Mouse (Mus musculus) thymus, postnatal 0 days (tissue): ENCODE results near the gene Aplnr. TPM values are rescaled to one million over a fixed set of nuclear protein-coding genes. Genes with fewer than 3 reads are reported as not detected.

Source experiments
- DNase-seq: peaks from one replicate; pipeline ENCODE4 v3.0.0-alpha.2; 2015; ENCODE audit warnings: low spot score
- polyA plus RNA-seq: library from polyadenylated mRNA; unstranded; fragments of >200 nt; fragmentation: Nextera tagmentation; extraction: Ambion mirVana; gene quantifications from 2 replicates; pipeline ENCODE4 v1.2.1, GENCODE M21; 2015

Aplnr gene
- polyA plus RNA-seq, result 19.6 and 19.9 TPM in 2 replicates

DNA sequence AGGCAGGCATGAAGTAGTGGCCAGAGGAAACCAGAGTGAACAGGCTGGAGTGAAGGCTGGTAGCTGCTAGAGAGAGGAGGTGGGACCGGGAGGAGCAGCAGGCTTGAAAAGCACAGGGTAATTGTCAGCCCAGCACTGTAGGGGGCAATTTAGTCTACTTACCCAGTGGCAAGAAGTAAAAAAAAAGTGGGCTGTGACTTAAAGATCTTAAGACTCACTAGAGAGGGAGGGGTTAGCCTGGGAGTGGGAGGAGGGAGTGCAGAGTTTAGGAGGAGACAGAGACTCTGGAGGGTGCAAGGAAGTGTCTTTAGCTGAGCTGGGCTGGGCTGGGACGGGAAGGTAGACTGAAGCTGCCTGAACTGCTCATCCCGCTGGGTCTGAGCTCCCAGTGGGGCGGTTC lies at the start of gene Aplnr:
TSS of gene Aplnr (plus strand) at position 137 of the 400 bp plus-strand sequence.
- no peak for DNase-seq

DNA sequence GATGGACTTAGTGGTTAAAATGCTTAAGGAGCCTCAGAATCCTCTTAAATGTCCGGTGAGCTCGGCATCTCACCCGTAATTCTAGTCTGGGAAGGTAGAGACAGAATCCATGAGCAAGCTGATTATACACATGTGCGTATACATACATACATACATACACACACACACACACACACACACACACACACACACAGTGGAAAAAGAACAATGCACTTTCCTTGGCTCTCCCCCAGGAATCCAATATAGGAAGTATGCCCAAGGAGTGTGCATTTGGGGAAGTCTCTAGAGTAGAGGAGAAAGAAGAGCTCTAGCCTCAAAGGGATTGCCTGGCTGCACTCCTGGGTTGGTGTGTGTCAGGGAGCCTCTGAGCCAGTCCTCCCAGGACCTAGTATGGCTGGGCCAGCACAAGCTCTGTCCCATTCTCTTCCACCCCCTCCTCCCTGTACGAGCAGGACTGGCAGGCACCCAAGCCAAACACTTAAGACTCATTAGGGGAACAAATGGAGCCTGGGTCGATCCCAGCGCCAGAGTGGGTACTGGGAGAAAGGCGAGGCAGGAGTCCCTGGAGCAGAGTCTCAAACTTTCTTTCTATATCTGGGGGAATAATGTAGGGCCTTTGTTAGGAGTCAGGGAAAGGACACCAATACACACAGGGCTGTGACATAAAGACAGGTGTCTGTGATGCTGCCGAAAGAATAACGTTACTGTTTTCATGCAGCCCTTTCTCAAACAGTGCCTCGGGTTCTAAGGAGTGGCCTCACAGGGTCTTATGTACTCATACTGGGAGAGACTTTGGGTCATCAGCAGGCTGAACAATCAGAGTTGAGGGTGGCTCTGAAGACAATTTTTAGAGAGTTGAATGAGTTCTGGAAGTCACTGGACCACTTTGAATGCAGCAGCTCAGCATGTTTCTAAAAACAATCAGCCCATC lies 47.0 kb upstream of the Aplnr start:
- no peak for DNase-seq

DNA sequence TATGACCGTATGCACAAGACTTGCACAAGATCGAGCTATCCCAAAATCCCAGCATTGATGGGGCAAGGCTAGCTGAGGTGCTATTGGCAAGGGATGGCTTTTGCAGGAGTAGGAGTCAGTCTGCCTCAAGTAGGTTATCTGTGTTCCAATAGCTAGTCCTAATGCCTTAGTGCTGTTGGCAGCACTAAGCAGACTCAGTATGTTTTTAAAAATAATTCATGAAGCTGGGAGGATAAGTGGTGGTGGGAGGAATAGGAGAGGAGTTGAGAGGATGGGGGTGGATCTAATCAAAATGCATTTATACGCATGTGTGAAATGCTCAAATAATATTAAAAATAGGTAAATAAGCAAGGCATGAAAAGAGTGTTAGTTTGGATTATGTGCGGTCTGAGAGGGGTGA lies 44.7 kb upstream of the Aplnr start:
- no peak for DNase-seq

DNA sequence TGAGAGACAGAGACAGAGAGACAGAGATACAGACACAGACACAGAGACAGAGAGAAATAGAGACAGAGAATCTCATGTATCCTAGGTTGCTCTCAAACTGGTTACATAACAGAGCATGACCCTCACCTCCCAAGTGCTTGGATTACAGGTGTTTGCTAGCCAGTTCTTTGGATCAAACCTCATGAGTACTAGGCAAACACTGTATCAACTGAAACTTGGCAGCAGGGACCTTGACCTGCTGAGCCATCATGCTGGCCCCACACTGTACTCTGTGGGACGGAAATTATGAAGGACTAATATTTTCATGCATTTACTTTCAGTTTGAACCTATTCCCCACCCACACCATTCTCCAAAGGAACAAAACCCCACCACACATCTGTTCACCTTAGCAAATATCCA lies 42.6 kb upstream of the Aplnr start:
- DNase-seq, result no peak

DNA sequence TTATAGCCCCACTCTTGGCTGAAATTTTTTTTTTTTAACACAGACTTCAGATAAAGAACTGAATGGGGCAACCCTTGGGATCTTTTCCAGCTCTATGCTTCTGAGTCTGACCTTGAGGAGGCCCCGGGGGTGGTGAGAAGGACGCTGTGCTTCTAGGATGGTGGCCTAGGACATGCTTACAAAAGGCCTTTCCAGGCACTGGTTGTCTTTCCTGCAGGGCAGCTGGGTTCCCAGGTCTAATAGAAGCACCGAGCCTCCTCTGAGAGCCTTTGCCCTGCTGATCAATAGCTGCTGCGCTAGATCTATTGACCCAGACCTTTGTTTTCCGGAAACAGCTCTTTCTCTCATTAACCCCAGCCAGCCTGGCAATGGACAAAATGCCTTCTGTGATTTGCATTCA lies 40.1 kb upstream of the Aplnr start:
- DNase-seq, result no peak

DNA sequence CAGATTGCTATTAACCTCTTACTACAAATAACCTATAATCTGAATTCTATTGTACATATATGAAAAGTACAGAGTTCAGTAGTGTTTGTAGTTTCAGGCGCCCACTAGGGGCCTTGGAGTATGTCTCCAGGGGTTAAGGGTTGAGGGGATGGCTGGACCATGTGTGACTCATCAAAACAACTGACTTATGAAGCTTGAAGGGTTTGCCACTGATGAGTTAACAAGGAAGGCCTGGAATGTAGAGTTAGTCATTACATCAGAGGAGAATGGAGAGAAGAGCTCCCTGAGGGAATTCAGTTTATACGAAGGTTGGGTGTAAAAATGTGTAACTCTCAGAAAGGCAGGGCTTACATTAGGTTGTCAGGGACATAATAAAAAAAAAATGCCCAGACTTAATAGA lies 38.0 kb upstream of the Aplnr start:
- DNase-seq, result no peak

DNA sequence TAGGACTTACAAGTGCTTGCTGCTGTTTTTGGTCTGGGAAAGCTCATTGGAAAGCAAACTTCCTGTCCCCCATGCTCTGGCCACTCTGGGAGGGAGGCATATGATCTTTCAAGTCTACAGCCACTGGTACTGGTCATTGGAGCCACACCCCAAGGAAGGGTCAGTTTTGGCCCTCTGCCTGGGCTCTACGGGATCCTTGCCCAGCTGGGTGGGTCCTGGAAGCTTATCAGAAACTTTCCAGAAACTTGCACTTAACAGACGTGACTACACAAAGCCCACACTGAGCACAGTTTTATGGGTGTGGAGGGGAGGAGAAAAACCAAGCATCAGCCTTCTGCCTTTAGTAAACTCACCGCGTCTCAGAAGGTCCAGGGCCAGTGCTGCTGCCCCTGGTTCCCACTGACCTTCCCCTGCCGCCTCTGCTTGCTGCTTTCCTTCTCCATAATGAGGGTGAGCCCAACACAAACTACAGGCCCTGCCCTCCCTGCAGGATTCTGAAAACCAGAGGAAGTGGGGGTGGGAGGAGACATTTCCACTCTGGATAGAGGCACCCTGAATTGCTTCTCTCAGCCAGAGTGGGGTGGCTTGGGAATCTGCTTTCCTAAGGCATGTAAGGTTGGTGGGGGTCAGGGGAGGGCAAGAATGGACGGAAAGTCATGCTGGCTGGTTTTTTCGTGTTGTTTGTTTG lies 37.1 kb upstream of the Aplnr start:
- no peak for DNase-seq

DNA sequence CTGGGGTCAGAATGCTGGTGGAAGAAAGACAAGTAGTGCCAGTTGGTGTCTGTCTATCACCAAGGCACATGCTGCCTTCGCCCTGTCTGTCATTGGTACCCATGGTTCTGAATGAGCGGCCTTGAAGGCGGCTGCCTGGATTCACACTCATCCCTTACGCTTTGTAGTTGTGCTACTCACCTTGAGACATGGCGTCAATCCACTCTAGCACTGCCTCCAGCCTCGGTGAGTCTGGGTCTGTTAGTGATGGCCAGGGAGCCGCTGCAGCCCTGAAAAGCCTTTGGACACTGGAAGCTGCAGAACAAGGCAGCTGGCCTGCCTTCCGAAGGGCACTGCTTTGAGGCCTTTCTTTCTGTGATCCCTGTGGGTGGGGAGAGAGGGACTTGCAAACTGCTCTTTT lies 32.8 kb upstream of the Aplnr start:
- no peak for DNase-seq

DNA sequence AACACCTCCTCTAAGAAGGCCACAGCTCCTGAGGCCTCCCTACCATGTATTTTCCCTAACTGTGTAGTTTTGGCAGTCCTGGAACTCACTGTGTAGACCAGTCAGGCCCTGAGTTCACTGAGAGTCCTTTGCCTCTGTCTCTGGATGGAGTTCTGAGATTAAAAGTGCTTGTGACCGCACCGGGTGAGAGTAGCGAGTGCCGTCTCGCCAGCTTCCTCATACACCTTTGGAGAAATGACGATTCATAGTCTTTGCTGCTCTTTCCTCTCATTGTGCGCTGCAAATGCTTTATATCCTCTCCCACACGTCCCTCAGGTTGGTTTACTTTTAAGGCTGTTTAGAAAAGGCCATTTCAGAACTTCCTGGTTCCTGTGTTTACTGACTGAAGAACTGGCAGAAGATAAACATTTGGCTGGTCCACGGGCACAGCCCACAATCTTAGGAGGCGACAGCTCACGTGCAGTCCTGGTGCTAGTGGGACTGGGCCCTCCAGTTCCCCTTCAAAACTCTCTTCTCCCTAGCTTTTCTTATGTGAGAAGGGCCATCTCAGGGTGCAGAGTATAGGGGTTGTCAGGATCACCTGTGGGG lies 30.5 kb upstream of the Aplnr start:
- no peak for DNase-seq

DNA sequence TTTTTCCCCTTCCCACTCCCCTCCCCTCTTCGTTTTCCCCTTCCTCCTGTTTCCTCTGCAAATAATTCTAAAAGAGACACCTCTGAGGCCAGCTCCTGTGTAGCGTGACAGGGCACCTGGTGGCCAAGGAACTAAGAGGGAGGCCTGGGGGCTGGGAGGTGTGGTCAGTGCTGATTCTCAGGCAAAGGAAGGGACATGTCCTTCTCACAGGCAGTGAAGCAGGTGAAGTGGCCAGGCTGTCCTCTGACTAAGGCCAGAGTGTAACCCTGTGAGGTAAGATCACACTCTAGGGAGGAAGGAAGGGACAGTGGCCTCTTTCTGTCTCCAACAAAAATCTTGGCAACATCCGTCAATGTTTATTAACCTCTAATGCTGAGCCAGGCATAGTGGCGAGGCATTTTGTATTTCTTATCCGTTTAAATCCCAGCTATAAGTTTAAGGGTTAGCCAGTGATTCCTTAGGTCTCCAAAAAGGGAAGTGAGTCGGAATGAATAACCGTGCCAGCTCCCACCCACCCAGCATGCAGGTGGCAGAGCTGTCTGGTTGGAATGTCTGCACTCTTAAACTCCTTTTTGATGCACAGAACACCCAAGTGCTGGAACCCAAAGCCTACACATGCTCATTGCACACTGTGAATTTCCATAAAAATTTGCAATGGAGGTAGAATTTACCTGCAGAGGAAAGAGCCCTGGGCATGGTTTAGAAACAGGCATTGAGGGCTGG lies 29.8 kb upstream of the Aplnr start:
- DNase-seq, result no peak

DNA sequence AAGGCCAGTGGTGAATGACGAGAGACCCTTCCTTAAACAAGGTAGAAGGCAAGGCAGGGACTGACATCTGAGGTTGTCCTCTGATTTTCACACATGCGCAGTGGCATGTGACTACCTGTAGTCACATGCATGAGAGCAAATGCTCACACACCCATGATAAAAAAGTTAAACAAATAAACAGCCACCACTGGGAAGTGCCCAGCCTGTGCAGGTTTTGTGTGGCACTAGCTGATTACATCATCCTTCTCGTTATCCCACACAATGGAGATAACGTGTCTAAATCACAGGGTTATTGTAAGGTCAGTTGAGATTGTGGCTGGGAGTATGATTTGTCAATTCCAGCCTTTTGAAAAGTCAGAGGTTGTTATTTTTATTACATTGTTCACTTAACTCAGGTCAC lies 29.1 kb upstream of the Aplnr start:
- DNase-seq, result no peak

DNA sequence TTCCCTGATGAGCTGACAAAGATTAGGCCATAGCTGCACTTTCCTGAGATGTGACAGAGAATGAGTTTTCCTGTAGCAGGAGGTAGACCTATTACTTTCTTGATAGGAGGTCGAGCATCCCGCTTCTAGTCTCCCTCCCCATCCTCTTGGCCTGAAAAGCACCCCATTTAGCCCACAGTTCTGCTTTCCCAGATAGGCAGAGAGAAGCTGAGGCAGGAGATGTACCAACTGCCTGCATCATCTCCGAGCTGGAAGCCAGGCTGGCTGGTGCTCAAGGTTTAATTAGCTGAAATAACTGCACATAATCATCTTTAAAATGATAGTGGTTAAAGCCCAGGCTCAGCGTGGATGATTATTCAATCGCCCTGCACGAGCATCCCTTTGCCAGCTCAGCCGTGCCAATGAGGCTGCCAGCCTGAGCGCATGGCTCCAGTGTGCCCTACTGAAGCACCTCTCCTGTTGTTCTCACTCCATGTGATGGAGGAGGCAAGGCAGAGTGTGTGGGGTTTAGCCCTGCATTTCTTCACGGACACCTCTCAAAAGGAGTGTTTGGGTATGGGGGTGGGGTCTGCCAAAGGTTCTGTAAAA lies 25.6 kb upstream of the Aplnr start:
- DNase-seq, result no peak

DNA sequence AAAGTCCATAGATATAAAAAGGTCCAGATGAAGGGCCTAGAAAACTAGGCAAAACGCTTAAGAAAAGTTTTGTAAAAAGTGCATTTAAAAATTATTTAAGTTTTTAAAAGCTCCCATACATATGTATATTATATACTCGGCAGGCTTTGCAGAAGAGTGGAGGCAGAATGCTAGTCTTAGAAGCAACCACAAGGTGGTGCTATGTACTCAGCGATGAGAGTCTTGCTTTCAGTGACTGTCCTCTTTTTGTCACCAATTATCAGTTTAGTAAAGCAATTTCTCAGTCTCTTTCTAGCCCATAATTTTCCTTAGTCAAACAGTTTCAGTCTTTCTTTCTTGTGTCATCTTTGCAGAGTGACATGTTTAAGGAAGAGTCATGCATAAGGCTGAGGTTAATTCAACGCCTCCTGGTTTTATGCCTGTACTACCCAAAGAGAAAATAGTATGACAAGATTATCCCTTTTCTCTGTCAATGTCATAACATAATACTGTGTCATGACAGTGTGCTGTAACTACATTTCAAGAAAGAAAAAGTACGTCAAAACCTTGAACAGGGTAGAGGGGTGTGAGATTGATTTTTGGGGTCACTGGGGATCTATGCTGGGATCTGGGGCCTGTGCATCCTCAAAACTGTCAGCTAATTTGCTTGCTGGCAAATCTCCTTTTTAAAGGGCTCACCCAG lies 12.7 kb upstream of the Aplnr start:
- DNase-seq, result peak; percentile 50

DNA sequence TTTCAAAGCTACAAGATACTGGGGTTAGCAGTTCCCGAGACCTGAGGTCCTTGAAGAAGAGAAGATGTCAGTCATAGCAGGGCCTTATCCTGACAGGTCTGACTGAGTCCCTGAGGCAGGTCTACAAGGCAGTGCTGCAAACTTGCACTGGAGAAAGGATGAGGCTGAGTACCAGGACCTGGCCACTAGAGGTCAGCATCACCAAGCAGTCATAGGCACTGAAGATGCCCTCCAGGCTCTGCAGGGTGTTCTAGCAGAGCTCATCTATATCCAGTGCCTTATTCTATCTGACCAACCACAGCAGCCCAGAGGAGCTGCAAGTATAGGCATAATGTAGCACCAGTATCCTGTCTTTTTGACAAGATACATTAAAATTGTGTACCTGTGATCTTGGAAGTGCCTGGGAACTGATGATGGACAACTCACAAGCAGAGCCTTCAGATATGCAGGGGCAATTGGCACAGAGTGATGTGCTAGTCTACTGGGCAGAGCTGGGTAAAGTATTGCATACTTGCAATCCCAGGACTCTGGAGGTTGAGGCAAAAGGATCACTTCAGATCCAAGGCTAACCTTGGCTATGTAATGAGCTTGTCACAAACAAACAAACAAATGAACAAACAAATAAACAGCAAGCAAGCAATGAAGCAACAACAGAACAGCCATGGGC lies 12.0 kb upstream of the Aplnr start:
- peak; percentile 32 for DNase-seq

DNA sequence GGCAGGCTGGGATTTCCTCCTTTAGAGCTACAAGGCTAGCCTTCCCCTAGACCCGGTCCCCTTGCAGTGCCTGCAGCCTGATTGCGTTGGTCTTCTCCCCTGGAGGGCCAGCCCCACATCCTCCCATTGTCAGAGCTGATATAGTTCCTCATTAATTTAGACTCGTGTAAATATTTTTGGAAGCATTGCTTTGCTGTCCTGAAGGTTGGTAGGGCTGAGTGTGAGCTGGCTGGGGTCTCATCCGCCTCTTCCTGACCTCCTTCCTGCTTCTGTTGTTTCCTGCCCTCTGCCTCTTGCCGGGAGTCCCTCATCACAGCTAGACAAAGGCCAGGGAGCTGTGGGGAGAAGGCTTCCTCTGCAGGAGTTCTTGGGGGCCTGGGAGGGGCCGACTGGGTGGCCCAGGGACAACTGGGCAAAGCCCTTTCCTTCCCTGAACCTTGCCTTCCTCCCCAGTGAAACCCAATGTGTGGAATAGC lies 6.5 kb upstream of the Aplnr start:
- no peak for DNase-seq

DNA sequence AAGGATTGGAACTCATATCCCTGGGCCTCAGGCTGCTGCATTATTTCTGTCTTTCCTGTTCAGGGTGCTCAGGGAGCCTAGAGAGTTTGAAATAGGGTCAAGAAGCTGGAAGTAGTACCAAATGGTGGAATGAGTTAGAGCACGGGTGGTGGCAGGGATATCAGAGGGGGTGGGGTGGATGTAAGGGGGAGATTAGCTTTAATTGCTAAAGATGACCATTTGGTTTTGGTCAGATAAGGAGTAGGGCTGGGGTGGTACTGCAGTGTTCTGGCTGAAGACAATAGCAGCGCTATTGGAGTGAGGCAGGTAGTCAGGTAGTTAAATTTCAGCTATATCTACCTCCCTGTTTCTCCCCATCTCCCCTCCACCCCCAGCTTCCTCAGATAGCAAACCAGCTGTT lies 4.8 kb upstream of the Aplnr start:
- no peak for DNase-seq

DNA sequence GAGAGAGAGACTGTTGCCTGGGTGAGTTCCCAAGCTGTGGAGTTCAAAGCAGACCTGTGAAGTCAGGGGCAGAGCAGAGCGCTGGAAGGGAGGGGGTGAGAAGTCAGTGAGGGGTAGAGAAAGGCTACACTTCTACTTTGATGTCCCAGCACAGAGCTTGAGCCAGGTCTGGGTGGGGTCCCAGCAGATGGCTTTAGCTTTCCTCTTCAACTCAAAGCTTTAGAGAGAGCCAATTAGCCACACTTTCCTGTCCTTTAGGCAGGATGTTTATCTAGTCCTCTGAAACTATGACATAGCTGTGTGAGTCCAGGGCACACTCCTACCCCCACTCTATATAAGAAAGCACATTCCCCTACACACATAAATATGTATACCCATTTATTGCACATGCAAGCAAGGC lies 4.3 kb upstream of the Aplnr start:
- no peak for DNase-seq

DNA sequence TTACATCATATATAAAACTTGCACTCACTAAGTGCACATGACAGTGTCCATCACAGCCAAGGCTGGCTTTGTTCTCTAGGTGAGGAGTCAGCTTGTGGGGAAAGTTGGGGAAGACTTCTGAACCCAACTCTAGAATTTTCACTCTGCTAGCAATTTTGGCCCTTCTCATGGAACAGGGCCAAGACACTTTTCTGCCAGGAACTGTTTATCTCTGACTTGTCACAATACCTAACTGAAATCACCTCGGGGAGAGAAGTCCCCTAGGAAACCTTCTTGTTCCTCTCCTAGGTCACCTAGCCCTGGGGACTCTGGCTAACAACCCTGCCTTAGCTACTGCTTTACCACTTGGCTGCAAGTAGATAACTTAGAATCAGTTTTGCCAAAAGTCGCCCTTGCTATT lies 3.8 kb upstream of the Aplnr start:
- no peak for DNase-seq

DNA sequence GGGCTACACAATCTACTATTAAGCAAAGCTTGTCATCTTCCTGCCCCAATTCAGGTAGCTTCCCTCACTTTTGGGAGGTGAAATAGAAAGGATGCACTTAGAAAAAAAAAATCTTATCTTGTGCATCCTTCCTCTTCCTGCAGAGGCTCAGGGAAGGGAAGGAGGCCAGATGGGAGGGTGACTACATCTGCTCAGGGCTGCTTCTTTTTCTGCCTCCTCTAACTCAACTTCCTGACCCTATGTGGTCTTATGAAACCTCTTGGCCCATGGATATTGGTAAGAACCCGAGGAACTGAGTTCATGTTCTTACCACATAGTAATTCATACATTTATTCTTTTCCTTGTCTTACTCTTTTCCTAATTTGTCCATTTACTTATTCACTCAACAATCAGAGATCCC lies 926 bp upstream of the Aplnr start:
- DNase-seq, result no peak
